Mouse (Mus musculus): ENCODE measurements at regions not wholly inside any gene's neighbourhood (a gene's known extent, or its start where the extent isn't known, plus 50 kb on each side); places are given as distances from the start of the nearest gene placed in this dataset.

GRCm38 (mm10) chr4:149844971-149845370 is 70.9 kb upstream of the Slc25a33 start:
- peak; percentile 36 for DNase-seq

- DNase-seq = no peak
Observed at GRCm38 (mm10) chr4:149843736-149844135, 69.7 kb upstream of the Slc25a33 start.

GRCm38 (mm10) chr4:149842906-149843305 is 68.8 kb upstream of the Slc25a33 start:
- no peak for DNase-seq

- DNase-seq = peak; percentile 45
Observed at GRCm38 (mm10) chr4:149841856-149842255, 67.8 kb upstream of the Slc25a33 start.

GRCm38 (mm10) chr4:149840511-149841292 is 66.6 kb upstream of the Slc25a33 start:
- DNase-seq = no peak

GRCm38 (mm10) chr4:149838682-149839081 is 64.6 kb upstream of the Slc25a33 start:
- DNase-seq = peak; percentile 63

GRCm38 (mm10) chr4:149834646-149835156 is 60.6 kb upstream of the Slc25a33 start:
- DNase-seq = no peak

GRCm38 (mm10) chr4:149832446-149833101 is 58.5 kb upstream of the Slc25a33 start:
- no peak for DNase-seq

- DNase-seq = no peak
Observed at GRCm38 (mm10) chr4:149830551-149831192, 56.6 kb upstream of the Slc25a33 start.

GRCm38 (mm10) chr4:149829964-149830363 is 55.9 kb upstream of the Slc25a33 start:
- no peak for DNase-seq

- DNase-seq = no peak
Observed at GRCm38 (mm10) chr4:149827784-149828183, 53.7 kb upstream of the Slc25a33 start.

All from kidney, postnatal 14 days (tissue).